Mouse (Mus musculus): ENCODE data around the gene Fam160b1. TPM values are rescaled to one million over a fixed set of nuclear protein-coding genes. Genes with fewer than 3 reads are reported as not detected.

Gene Fam160b1
- total RNA-seq (2021), result 10 to 100 TPM; 24.2 to 27.1 TPM
- long read RNA-seq, experiment 1, full-length matches to known transcripts, result 30 of 37 reads
- long read RNA-seq, experiment 1, partial matches to known transcripts, result 1 of 37 reads
- long read RNA-seq, experiment 1, other reads (novel, unspliced or antisense), result 6 of 37 reads
- long read RNA-seq, experiment 2, full-length matches to known transcripts, result 17 of 27 reads
- long read RNA-seq, experiment 2, partial matches to known transcripts, result 4 of 27 reads
- long read RNA-seq, experiment 2, other reads (novel, unspliced or antisense), result 6 of 27 reads

- peak; percentile 72 for TF ChIP-seq CTCF (IDR thresholded peaks at IDR 0.05)
- peak; percentile 94 to 95 for DNase-seq (ENCODE audit: extremely low spot score in 1 of 2, low spot score in 2 of 2)
- Histone ChIP-seq H3K4me3 (peak within 1 kb of the TSS; percentile 97), H3K27ac (peak within 1 kb of the TSS; percentile 96)
- intact Hi-C loops (cut with DNase I), result loop anchor here (5.0 kb wide), 1 partner anchor 92 kb away; the partner anchor contains the start of gene Trub1
Measured at GRCm38 (mm10) chr19:57360341-57361130, at the start of gene Fam160b1. Gene Fam160b1, plus strand, starts transcription at chr19:57360680.

DNA sequence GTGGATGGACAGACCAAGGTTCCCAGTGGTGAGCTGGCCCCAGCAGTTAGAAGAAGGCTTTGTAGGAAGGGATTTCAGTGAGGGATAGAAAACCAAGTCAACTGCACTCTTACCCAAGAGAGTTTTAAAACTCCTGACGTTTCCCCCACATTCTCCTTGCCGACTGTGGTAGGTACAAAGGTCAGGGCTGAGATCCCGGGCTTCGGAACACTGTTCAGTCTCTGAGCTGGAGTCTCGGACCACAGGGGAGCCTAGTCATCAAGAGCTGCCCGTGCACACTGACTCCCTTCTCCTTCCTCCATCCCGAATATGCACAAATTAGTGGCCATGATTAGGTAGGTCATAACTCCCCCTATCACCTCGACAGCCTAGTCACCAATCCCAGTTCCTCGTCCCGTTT, 47.3 kb upstream of the Fam160b1 start:
- H3K27ac ChIP-seq, result peak overlapping the region; percentile 96
- TF ChIP-seq CTCF (IDR thresholded peaks at IDR 0.05), result no peak
- peak overlapping the region; percentile 72 for H3K4me3 ChIP-seq

DNA sequence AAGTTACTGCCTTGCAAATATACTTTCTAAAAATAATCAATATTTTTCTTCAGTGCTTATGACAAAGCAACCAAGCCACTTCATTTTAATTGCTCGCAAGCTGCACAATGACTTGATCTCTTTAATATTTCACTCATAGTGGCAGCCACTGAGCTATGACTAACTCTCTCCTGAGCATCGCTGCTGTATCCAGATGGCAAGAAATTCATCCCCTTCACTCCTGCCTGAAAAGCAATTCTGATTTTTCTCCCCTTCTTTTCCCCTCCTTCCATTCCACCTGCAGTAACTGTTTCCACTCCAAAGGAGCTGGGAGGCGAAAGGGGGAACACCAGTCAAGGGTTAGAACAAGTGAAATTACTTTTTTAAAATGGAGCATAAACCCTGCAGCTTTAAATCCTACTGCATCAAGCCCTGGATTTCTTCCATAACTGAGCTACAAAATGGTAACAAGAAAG, 46.6 kb upstream of the Fam160b1 start:
- peak overlapping the region; percentile 72 for H3K4me3 ChIP-seq
- TF ChIP-seq CTCF (IDR thresholded peaks at IDR 0.05), result no peak; the same call in 1 of the 2 replicates
- intact Hi-C loops (cut with DNase I), result loop anchor here (1.0 to 2.0 kb wide), 2 partner anchors 41 to 75 kb away; no protein-coding TSS in a partner anchor
- peak in 1 of 2 experiments; percentile 26 for DNase-seq (ENCODE audit: extremely low spot score in 1 of 2, low spot score in 2 of 2)
- H3K27ac ChIP-seq, result peak overlapping the region; percentile 96

More for the DNA sequence above, 47.3 kb upstream of the Fam160b1 start:
- intact Hi-C loops (cut with DNase I), result no loop called here
- no peak for DNase-seq (ENCODE audit: extremely low spot score in 1 of 2, low spot score in 2 of 2)

- Histone ChIP-seq H3K4me3 (peak within 1 kb of the TSS; percentile 72), H3K27ac (peak within 1 kb of the TSS; percentile 96)
- intact Hi-C loops (cut with DNase I), result loop anchor here (1.0 to 2.0 kb wide), 2 partner anchors 42 to 75 kb away; no protein-coding TSS in a partner anchor
- peak; percentile 43 for TF ChIP-seq CTCF (IDR thresholded peaks at IDR 0.05)
- peak; percentile 55 to 64 for DNase-seq (ENCODE audit: extremely low spot score in 1 of 2, low spot score in 2 of 2)
Measured at GRCm38 (mm10) chr19:57314346-57315012, 46.0 kb upstream of the Fam160b1 start, which contains the start of gene Ablim1. Gene Ablim1, minus strand, starts transcription at chr19:57314919.

- intact Hi-C loops (cut with DNase I), result loop anchor here (2.0 kb wide), 1 partner anchor 42 kb away; no protein-coding TSS in a partner anchor
- DNase-seq (ENCODE audit: extremely low spot score in 1 of 2, low spot score in 2 of 2), result peak in 1 of 2 experiments; percentile 18
Measured at GRCm38 (mm10) chr19:57315013-57315565, 45.4 kb upstream of the Fam160b1 start.

GRCm38 (mm10) chr19:57316597-57316996, 43.9 kb upstream of the Fam160b1 start:
- Histone ChIP-seq H3K4me3 (no peak overlapping the region), H3K27ac (no peak overlapping the region)
- no peak for TF ChIP-seq CTCF (IDR thresholded peaks at IDR 0.05)
- DNase-seq (ENCODE audit: extremely low spot score in 1 of 2, low spot score in 2 of 2), result no peak
- intact Hi-C loops (cut with DNase I), result no loop called here

More at GRCm38 (mm10) chr19:57315013-57315565, 45.4 kb upstream of the Fam160b1 start:
- H3K27ac ChIP-seq, result peak overlapping the region; percentile 96
- peak overlapping the region; percentile 72 for H3K4me3 ChIP-seq
- TF ChIP-seq CTCF (IDR thresholded peaks at IDR 0.05), result no peak

- intact Hi-C loops (cut with DNase I), result no loop called here
- TF ChIP-seq CTCF (IDR thresholded peaks at IDR 0.05), result no peak
- Histone ChIP-seq H3K4me3 (no peak overlapping the region), H3K27ac (no peak overlapping the region)
- no peak for DNase-seq (ENCODE audit: extremely low spot score in 1 of 2, low spot score in 2 of 2)
Measured at GRCm38 (mm10) chr19:57320656-57321382, 39.7 kb upstream of the Fam160b1 start.

- intact Hi-C loops (cut with DNase I), result no loop called here
- TF ChIP-seq CTCF (IDR thresholded peaks at IDR 0.05), result no peak
- DNase-seq (ENCODE audit: extremely low spot score in 1 of 2, low spot score in 2 of 2), result no peak
- Histone ChIP-seq H3K4me3 (no peak overlapping the region), H3K27ac (no peak overlapping the region)
Measured at GRCm38 (mm10) chr19:57321839-57322238, 38.6 kb upstream of the Fam160b1 start.

- DNase-seq (ENCODE audit: extremely low spot score in 1 of 2, low spot score in 2 of 2), result no peak
- intact Hi-C loops (cut with DNase I), result no loop called here
- no peak overlapping the region for H3K27ac ChIP-seq
- no peak for TF ChIP-seq CTCF (IDR thresholded peaks at IDR 0.05)
- H3K4me3 ChIP-seq, result no peak overlapping the region
Measured at GRCm38 (mm10) chr19:57322491-57322890, 38.0 kb upstream of the Fam160b1 start.

DNA sequence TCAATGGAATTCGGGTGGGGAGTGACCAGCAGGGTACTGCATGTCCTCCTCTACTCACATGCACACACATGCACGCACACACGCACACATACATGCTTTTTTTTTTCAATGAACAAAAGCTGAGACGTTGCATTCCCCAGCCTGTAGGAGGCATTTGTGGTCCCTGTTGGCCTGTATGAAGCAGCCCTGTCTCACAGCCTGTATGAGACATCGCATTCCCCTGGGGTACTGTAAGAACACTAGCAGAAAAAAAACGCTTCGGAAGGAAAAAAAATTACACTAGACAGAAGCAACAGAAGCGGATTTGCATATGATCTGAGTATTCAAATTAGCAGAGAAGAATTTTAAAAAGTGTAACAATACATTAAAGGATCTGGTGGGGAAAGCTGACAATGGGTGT, 37.4 kb upstream of the Fam160b1 start:
- Histone ChIP-seq H3K27ac (no peak overlapping the region), H3K4me3 (no peak overlapping the region)
- no peak for DNase-seq (ENCODE audit: extremely low spot score in 1 of 2, low spot score in 2 of 2)
- intact Hi-C loops (cut with DNase I), result no loop called here
- peak; percentile 5; the same call in 1 of the 2 replicates for TF ChIP-seq CTCF (IDR thresholded peaks at IDR 0.05)

Data from left cerebral cortex, adult 2 months (tissue).